Mouse (Mus musculus): Measurements from ENCODE around the gene Wrnip1. TPM values are rescaled to one million over a fixed set of nuclear protein-coding genes. Genes with fewer than 3 reads are reported as not detected.

Gene Wrnip1
- polyA plus RNA-seq, 1 experiment from 2014 or later = 10.3 TPM

GRCm38 (mm10) chr13:32783816-32784215 is 18.0 kb upstream of the Wrnip1 start, which contains the start of gene Mylk4:
Gene Mylk4, minus strand, starts transcription at chr13:32783954.
- H3K4me3 ChIP-seq (replicated peaks) = no peak within 1 kb of the TSS
- ATAC-seq (ENCODE audit: insufficient read depth) = no peak
- no peak within 1 kb of the TSS for H3K4me2 ChIP-seq
- no peaks in the 10 kb centered on the region for H3K4me1 ChIP-seq (replicated peaks)
- no peaks in the 10 kb centered on the region for H3K9me3 ChIP-seq (replicated peaks)
- H3K36me3 ChIP-seq (replicated peaks) = no peaks in the 10 kb centered on the region
- 60% methylated on average over 8 of the region's 8 CpGs for WGBS (ENCODE audit: insufficient replicate concordance)
- no peaks in the 10 kb centered on the region for H3K27me3 ChIP-seq
- H3K27ac ChIP-seq (replicated peaks) = no peak within 1 kb of the TSS
- H3K9ac ChIP-seq = no peak within 1 kb of the TSS

- no peaks in the 10 kb centered on the region for H3K4me1 ChIP-seq (replicated peaks)
- no peak for ATAC-seq (ENCODE audit: insufficient read depth)
- H3K27ac ChIP-seq (replicated peaks) = no peak overlapping the region
- H3K4me2 ChIP-seq = no peak overlapping the region
- H3K9me3 ChIP-seq (replicated peaks) = no peaks in the 10 kb centered on the region
- no peaks in the 10 kb centered on the region for H3K27me3 ChIP-seq
- H3K4me3 ChIP-seq (replicated peaks) = no peak overlapping the region
- no peak overlapping the region for H3K9ac ChIP-seq
- no peaks in the 10 kb centered on the region for H3K36me3 ChIP-seq (replicated peaks)
- WGBS (ENCODE audit: insufficient replicate concordance) = 56% methylated on average over 2 of the region's 2 CpGs
Observed at GRCm38 (mm10) chr13:32787584-32787983, 14.3 kb upstream of the Wrnip1 start.

GRCm38 (mm10) chr13:32789781-32790180 is 12.1 kb upstream of the Wrnip1 start:
- 59% methylated on average over 4 of the region's 4 CpGs for WGBS (ENCODE audit: insufficient replicate concordance)
- Histone ChIP-seq H3K36me3 (replicated peaks) (no peaks in the 10 kb centered on the region), H3K4me1 (replicated peaks) (no peaks in the 10 kb centered on the region), H3K4me3 (replicated peaks) (no peak overlapping the region), H3K9ac (no peak overlapping the region), H3K27me3 (no peaks in the 10 kb centered on the region), H3K4me2 (no peak overlapping the region), H3K9me3 (replicated peaks) (no peaks in the 10 kb centered on the region), H3K27ac (replicated peaks) (no peak overlapping the region)
- ATAC-seq (ENCODE audit: insufficient read depth) = no peak

GRCm38 (mm10) chr13:32794619-32795018 is 7.2 kb upstream of the Wrnip1 start:
- Histone ChIP-seq H3K27ac (replicated peaks) (no peak overlapping the region), H3K36me3 (replicated peaks) (no peaks in the 10 kb centered on the region), H3K4me1 (replicated peaks) (no peaks in the 10 kb centered on the region), H3K27me3 (no peaks in the 10 kb centered on the region), H3K9me3 (replicated peaks) (no peaks in the 10 kb centered on the region), H3K4me2 (no peak overlapping the region), H3K4me3 (replicated peaks) (no peak overlapping the region), H3K9ac (no peak overlapping the region)
- no peak for ATAC-seq (ENCODE audit: insufficient read depth)
- 59% methylated on average over 2 of the region's 2 CpGs for WGBS (ENCODE audit: insufficient replicate concordance)

GRCm38 (mm10) chr13:32795166-32795565 is 6.7 kb upstream of the Wrnip1 start:
- H3K4me3 ChIP-seq (replicated peaks) = no peak overlapping the region
- no peaks in the 10 kb centered on the region for H3K9me3 ChIP-seq (replicated peaks)
- H3K4me1 ChIP-seq (replicated peaks) = no peaks in the 10 kb centered on the region
- H3K36me3 ChIP-seq (replicated peaks) = no peaks in the 10 kb centered on the region
- no peak overlapping the region for H3K4me2 ChIP-seq
- no peak overlapping the region for H3K9ac ChIP-seq
- ATAC-seq (ENCODE audit: insufficient read depth) = no peak
- no peaks in the 10 kb centered on the region for H3K27me3 ChIP-seq
- no peak overlapping the region for H3K27ac ChIP-seq (replicated peaks)
- 66% methylated on average over 5 of the region's 5 CpGs for WGBS (ENCODE audit: insufficient replicate concordance)

- ATAC-seq (ENCODE audit: insufficient read depth) = no peak
- Histone ChIP-seq H3K27ac (replicated peaks) (no peak overlapping the region), H3K9me3 (replicated peaks) (no peaks in the 10 kb centered on the region), H3K36me3 (replicated peaks) (no peaks in the 10 kb centered on the region), H3K4me3 (replicated peaks) (no peak overlapping the region), H3K4me2 (no peak overlapping the region), H3K27me3 (no peaks in the 10 kb centered on the region), H3K4me1 (replicated peaks) (peaks cover 10% of the 10 kb centered on the region), H3K9ac (no peak overlapping the region)
- whole genome bisulfite sequencing (ENCODE audit: insufficient replicate concordance) = 55% methylated on average over 1 of the region's 1 CpGs
Observed at GRCm38 (mm10) chr13:32797085-32797484, 4.8 kb upstream of the Wrnip1 start.

GRCm38 (mm10) chr13:32799131-32799530 is 2.7 kb upstream of the Wrnip1 start:
- Histone ChIP-seq H3K27me3 (no peaks in the 10 kb centered on the region), H3K36me3 (replicated peaks) (no peaks in the 10 kb centered on the region), H3K4me3 (replicated peaks) (no peak overlapping the region), H3K4me1 (replicated peaks) (peaks cover 30% of the 10 kb centered on the region), H3K27ac (replicated peaks) (no peak overlapping the region), H3K9ac (no peak overlapping the region), H3K4me2 (no peak overlapping the region), H3K9me3 (replicated peaks) (no peaks in the 10 kb centered on the region)
- ATAC-seq (ENCODE audit: insufficient read depth) = no peak
- WGBS (ENCODE audit: insufficient replicate concordance) = 52% methylated on average over 2 of the region's 2 CpGs

GRCm38 (mm10) chr13:32800859-32801258 is 979 bp upstream of the Wrnip1 start:
- peak overlapping the region; percentile 48; the same call in 1 of the 2 replicates for H3K9ac ChIP-seq
- H3K4me3 ChIP-seq (replicated peaks) = peak overlapping the region; percentile 90
- peaks cover 34% of the 10 kb centered on the region for H3K4me1 ChIP-seq (replicated peaks)
- H3K27ac ChIP-seq (replicated peaks) = no peak overlapping the region
- H3K36me3 ChIP-seq (replicated peaks) = peaks cover 9% of the 10 kb centered on the region; the same call in 1 of the 2 replicates
- H3K4me2 ChIP-seq = peak overlapping the region; percentile 99
- no peaks in the 10 kb centered on the region for H3K27me3 ChIP-seq
- H3K9me3 ChIP-seq (replicated peaks) = no peaks in the 10 kb centered on the region
- no peak for ATAC-seq (ENCODE audit: insufficient read depth)

GRCm38 (mm10) chr13:32802259-32803081 is 632 bp downstream of the Wrnip1 start, which contains the start of gene D930007J09Rik:
Gene D930007J09Rik, minus strand, starts transcription at chr13:32802849.
- H3K9ac ChIP-seq = peak within 1 kb of the TSS; percentile 84
- H3K9me3 ChIP-seq (replicated peaks) = no peaks in the 10 kb centered on the region
- peaks cover 19% of the 10 kb centered on the region for H3K36me3 ChIP-seq (replicated peaks)
- peak; percentile 50 for ATAC-seq (ENCODE audit: insufficient read depth)
- H3K4me2 ChIP-seq = peak within 1 kb of the TSS; percentile 99
- peak within 1 kb of the TSS; percentile 90 for H3K4me3 ChIP-seq (replicated peaks)
- peak within 1 kb of the TSS; percentile 77 for H3K27ac ChIP-seq (replicated peaks)
- H3K4me1 ChIP-seq (replicated peaks) = peaks cover 37% of the 10 kb centered on the region
- no peaks in the 10 kb centered on the region for H3K27me3 ChIP-seq
- WGBS (ENCODE audit: insufficient replicate concordance) = under 1% methylated on average over 94 of the region's 95 CpGs

GRCm38 (mm10) chr13:32803701-32804345 is 2.0 kb downstream of the Wrnip1 start:
- Histone ChIP-seq H3K4me2 (peak overlapping the region; percentile 99), H3K9me3 (replicated peaks) (no peaks in the 10 kb centered on the region), H3K4me1 (replicated peaks) (peaks cover 37% of the 10 kb centered on the region), H3K27ac (replicated peaks) (no peak overlapping the region), H3K27me3 (no peaks in the 10 kb centered on the region), H3K4me3 (replicated peaks) (peak overlapping the region; percentile 90), H3K36me3 (replicated peaks) (peaks cover 28% of the 10 kb centered on the region), H3K9ac (no peak overlapping the region)
- ATAC-seq (ENCODE audit: insufficient read depth) = no peak
- WGBS (ENCODE audit: insufficient replicate concordance) = 81% methylated on average over 4 of the region's 4 CpGs

GRCm38 (mm10) chr13:32806820-32807219 is 5.0 kb downstream of the Wrnip1 start:
- Histone ChIP-seq H3K27ac (replicated peaks) (no peak overlapping the region), H3K27me3 (no peaks in the 10 kb centered on the region), H3K4me2 (no peak overlapping the region), H3K9me3 (replicated peaks) (no peaks in the 10 kb centered on the region), H3K36me3 (replicated peaks) (peaks cover 49% of the 10 kb centered on the region), H3K4me3 (replicated peaks) (no peak overlapping the region), H3K4me1 (replicated peaks) (peaks cover 29% of the 10 kb centered on the region), H3K9ac (no peak overlapping the region)
- WGBS (ENCODE audit: insufficient replicate concordance) = 86% methylated on average over 7 of the region's 7 CpGs
- no peak for ATAC-seq (ENCODE audit: insufficient read depth)
